Mouse (Mus musculus): Measurements from ENCODE around the gene Tlr5.
A peak's percentile ranks its signal among the peaks of the same experiment; 100 is the strongest.

Gene Tlr5

GRCm38 (mm10) chr1:182954287-182955046, at the start of gene Tlr5:
Gene Tlr5, plus strand, starts transcription at chr1:182954788.
- DNase-seq, result peak; percentile 49

DNA sequence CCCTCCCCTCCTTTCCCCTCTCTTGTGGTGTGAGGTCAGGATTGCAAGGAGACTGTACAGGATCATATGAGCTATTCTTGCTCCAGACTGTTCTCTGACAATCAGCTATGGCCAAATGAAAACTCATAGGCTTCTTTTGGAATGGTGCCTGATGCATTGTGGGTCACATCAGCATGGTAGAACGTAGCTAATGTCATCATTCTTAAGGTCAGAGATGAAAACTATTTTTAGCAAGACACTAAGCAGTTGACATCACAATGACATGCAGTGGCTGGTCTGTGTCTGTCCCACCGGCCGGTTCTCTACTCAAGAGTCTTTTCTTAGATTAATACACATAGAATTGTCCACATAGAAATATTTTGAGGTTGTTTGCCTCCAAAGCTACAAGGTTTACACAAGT, 48.9 kb upstream of the Tlr5 start:
- DNase-seq, result no peak

- peak; percentile 75 for DNase-seq
Measured at GRCm38 (mm10) chr1:182908050-182909036, 46.2 kb upstream of the Tlr5 start.

DNA sequence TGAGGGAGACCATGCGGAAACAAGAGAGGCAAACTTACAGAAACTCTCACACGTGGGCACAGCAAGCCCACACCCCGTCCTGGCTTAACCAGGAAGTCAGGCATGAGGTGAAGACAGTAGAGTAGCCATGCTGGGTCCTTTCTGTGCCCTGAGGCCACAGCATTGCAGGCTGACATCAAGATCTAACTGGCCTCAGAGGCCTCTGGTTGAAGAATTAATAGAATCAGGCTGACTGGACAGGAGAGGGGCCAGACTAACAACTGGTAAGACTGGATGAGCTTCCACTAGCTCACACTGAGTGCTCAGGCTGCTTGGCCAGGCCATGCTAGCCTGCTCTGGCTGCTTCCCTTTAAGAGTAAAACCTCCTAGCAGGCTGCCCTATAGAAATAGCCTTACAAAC, 45.5 kb upstream of the Tlr5 start:
- DNase-seq, result no peak

DNA sequence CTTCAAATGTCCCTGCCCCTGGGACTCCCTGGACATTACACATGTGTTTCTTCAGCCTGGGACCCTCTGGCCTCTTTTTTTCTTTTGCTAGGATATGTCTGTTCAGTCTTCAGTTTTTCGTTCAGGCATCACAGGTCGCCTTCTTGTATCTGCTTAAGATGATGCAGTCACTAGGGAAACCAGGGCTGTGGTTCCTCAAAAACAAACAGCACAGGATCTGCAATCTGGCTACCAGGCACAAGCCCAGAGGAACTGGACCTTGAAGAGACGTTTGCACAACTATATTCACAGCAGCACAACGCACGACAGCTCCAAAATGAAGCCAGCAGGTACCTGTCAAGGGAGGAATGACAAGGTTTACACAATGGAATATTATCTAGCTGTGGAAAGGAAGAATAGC, 45.0 kb upstream of the Tlr5 start:
- DNase-seq, result no peak

GRCm38 (mm10) chr1:182912591-182912990, 42.0 kb upstream of the Tlr5 start:
- DNase-seq, result no peak

GRCm38 (mm10) chr1:182914121-182914908, 40.3 kb upstream of the Tlr5 start:
- no peak for DNase-seq

DNA sequence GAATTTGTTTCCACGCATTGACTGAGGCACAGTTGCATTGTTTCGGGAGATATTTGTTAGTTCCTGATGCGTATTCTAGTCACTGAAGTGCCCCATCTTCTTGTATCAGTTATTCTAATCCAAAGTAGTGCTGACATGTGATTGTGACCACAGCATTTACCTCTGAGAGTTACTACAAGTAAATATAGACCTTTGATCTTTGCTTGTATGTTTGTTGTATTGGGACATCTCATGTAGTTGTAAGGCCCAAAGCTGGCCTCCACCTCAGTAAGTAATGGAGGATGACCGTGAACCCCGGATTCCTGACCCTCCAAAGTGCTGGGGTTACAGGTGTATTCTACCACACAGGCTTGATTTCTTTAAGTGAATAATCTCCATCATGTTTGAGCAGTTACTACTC, 38.4 kb upstream of the Tlr5 start:
- DNase-seq, result no peak

GRCm38 (mm10) chr1:182918718-182919346, 35.8 kb upstream of the Tlr5 start:
- DNase-seq, result no peak

DNA sequence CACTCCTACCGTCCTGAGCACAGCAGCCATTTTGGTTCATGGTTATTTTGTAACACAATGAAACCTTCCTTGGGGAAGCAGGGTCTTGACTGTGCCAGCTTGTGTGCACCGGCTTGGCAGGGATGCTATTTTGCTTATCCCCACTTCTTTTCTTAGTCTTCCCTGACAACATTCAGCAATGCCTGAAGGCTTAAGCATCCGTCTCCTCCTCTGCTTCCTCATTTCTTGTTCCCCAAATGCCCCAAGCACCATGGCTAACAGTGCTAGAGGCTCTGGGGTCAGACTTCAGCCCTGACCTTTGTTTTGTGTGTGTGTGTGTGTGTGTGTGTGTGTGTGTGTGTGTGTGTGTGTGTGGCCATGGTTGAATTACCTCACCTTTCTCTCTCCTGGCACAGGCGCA, 31.8 kb upstream of the Tlr5 start:
- DNase-seq, result no peak

DNA sequence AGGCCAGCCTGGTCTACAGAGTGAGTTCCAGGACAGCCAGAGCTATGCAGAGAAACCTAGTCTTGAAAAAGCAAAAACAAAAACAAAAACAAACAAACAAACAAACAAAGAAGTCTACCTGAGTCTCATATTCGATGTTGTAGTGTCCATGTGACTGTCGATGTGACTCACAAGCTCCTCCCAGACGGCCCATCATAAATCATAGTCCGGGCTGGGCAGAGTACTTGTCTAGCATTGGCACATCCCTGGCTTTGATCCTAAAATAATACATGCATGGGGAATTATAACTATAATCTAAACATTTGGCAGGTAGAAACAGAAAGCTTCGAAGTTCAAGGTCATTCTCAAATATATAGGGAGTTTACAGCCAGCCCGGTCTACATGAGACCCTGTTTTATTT, 28.1 kb upstream of the Tlr5 start:
- DNase-seq, result no peak

- DNase-seq, result no peak
Measured at GRCm38 (mm10) chr1:182927878-182928851, 26.4 kb upstream of the Tlr5 start.

DNA sequence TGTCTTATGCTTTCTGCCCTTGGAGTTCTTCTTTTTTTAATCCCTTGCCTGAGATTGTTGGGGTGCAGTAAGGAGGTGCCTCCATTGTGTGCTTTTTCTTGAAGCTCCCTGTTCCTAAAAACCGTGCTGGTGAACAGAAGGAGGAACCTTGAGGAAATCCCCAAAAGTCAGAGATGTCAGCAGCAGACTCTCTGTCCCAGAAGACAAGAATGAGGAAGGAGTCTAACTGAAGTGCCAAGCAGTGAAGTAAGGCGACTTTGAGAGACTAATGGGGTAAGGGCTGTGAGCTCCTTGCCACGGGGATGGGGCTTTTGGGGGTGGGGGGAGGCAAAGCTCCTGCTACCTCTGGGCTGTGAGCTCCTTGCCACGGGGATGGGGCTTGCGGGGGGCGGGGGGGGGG, 19.1 kb upstream of the Tlr5 start:
- DNase-seq, result no peak

- DNase-seq, result no peak
Measured at GRCm38 (mm10) chr1:182937486-182938120, 17.0 kb upstream of the Tlr5 start.

- no peak for DNase-seq
Measured at GRCm38 (mm10) chr1:182941921-182942320, 12.7 kb upstream of the Tlr5 start.

DNA sequence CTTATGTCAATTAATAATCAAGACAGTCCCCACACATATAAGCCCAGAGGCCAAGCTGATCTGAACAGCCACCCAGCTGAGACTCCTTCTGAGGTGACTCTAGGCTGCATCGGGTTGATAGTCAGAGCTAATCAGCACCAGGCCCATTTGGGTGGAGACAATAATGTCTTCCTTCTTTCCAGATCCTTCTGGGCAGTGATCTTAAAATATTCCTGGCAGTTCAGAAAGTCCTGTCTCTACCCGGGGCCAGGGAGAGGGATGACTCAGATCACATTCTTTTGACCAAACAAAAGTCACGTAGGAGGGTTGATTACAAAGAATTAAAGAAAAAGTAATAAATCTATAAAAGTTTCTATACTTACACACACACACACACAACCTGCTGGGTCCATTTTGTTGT, 10.7 kb upstream of the Tlr5 start:
- DNase-seq, result no peak

- DNase-seq, result no peak
Measured at GRCm38 (mm10) chr1:182944638-182945037, 9.9 kb upstream of the Tlr5 start.

DNA sequence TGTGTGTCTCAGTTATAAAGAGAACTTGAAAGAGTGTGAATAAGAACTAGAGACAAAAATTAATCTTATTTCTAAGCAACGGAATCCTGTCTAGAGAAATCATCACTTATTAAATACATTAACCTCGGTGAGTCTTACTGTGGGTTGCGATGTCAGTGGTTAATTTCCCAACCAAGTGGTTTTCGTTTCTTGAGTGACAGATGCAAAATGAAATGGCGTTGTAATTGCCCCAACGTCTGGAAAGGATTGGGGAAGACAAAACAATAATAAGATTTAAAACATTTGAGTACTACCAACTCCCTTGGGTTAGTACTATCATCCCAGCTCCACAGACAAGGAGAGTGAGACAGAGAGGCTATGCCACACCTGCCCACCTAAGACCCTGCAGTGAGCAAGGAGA, 9.0 kb upstream of the Tlr5 start:
- no peak for DNase-seq

- no peak for DNase-seq
Measured at GRCm38 (mm10) chr1:182951298-182951697, 3.3 kb upstream of the Tlr5 start.

- no peak for DNase-seq
Measured at GRCm38 (mm10) chr1:182953165-182953564, 1.4 kb upstream of the Tlr5 start.

GRCm38 (mm10) chr1:182953667-182954066, 921 bp upstream of the Tlr5 start:
- no peak for DNase-seq

All from liver (tissue).